Mouse (Mus musculus) embryonic facial prominence, embryonic 12.5 days (tissue): ENCODE data around the gene Btbd9. TPM values are rescaled to one million over a fixed set of nuclear protein-coding genes. Genes with fewer than 3 reads are reported as not detected.
"Not testable (repeated sequence)": the region's sequence is repeated elsewhere in the genome, so short reads cannot be mapped to it uniquely, and the experiment has no call there.

ENCODE experiments used
- ATAC-seq: fragments of 200-750 bp; cut with Nextera tagmentation; 2 replicates; pipeline ENCODE4 v1.8.0; 2017; ENCODE audit not compliant: insufficient number of reproducible peaks, insufficient read depth, low FRiP score, low TSS enrichment
- H3K27ac ChIP-seq: fragments of 300-500 bp; sonication (generic); 2 replicates; pipeline ENCODE4 v1.5.1; 2016; ENCODE audit warnings: mild to moderate bottlenecking
- H3K27me3 ChIP-seq: fragments of 300-500 bp; sonication (generic); 2 replicates; pipeline ENCODE4 v1.6.1; 2016; ENCODE audit warnings: mild to moderate bottlenecking, moderate library complexity
- H3K36me3 ChIP-seq: fragments of 300-500 bp; sonication (generic); 2 replicates; pipeline ENCODE4 v1.6.1; 2016; ENCODE audit warnings: mild to moderate bottlenecking
- H3K4me1 ChIP-seq: fragments of 300-500 bp; sonication (generic); 2 replicates; pipeline ENCODE4 v1.6.1; 2016
- H3K4me2 ChIP-seq: fragments of 300-500 bp; sonication (generic); replicated peaks from 2 replicates; pipeline ENCODE4 v1.6.1; 2016; ENCODE audit warnings: mild to moderate bottlenecking, moderate library complexity
- H3K4me3 ChIP-seq: fragments of 300-500 bp; sonication (generic); 2 replicates; pipeline ENCODE4 v1.5.1; 2016; ENCODE audit warnings: mild to moderate bottlenecking
- H3K9ac ChIP-seq: fragments of 300-500 bp; sonication (generic); 2 replicates; pipeline ENCODE4 v1.6.1; 2016; ENCODE audit warnings: mild to moderate bottlenecking, moderate library complexity
- H3K9me3 ChIP-seq: fragments of 300-500 bp; sonication (generic); 2 replicates; pipeline ENCODE4 v1.6.1; 2016; ENCODE audit warnings: mild to moderate bottlenecking, moderate library complexity
- WGBS: fragments of 180-500 bp; shearing (Covaris S2); methylation state at CpG from one replicate; pipeline ENCODE4 v1.1.7; 2016; 5-methylcytosine and 5-hydroxymethylcytosine counted together
- polyA plus RNA-seq: library from polyadenylated mRNA; unstranded; fragments of >200 nt; fragmentation: Nextera tagmentation; extraction: Ambion mirVana; gene quantifications from 2 replicates; pipeline ENCODE4 v1.2.1, GENCODE M21; 2016

The Btbd9 gene
- 71.6 and 78.9 TPM in 2 replicates for polyA plus RNA-seq

GRCm38 (mm10) chr17:30575941-30576773 lies at the start of gene Btbd9:
TSS of gene Btbd9 (minus strand) at chr17:30576488.
- Histone ChIP-seq H3K4me2 (peak within 1 kb of the TSS; percentile 70), H3K4me3 (peak within 1 kb of the TSS; percentile 83), H3K27me3 (no peaks in the 10 kb centered on the region), H3K36me3 (no peaks in the 10 kb centered on the region), H3K27ac (peak within 1 kb of the TSS; percentile 85), H3K9ac (peak within 1 kb of the TSS; percentile 72), H3K4me1 (peaks cover 13% of the 10 kb centered on the region; the same call in 1 of the 2 replicates), H3K9me3 (no peaks in the 10 kb centered on the region)
- 1% methylated on average over 91 of the region's 94 CpGs for whole genome bisulfite sequencing
- ATAC-seq: peak; percentile 87

GRCm38 (mm10) chr17:30624132-30624531 lies 47.8 kb upstream of the Btbd9 start, which contains the start of gene Dnah8:
TSS of gene Dnah8 (plus strand) at chr17:30624354.
- WGBS: no CpG with 5 or more reads among the region's 20 CpGs
- ATAC-seq, H3K4me2 ChIP-seq, H3K27me3 ChIP-seq, H3K9me3 ChIP-seq, H3K9ac ChIP-seq, H3K27ac ChIP-seq, H3K4me1 ChIP-seq, H3K4me3 ChIP-seq, H3K36me3 ChIP-seq: not testable (repeated sequence)

GRCm38 (mm10) chr17:30623200-30623599 lies 46.9 kb upstream of the Btbd9 start:
- no peaks in the 10 kb centered on the region for H3K27me3 ChIP-seq
- 80% methylated on average over 3 of the region's 3 CpGs for WGBS
- H3K4me3 ChIP-seq: no peak overlapping the region
- no peak overlapping the region for H3K27ac ChIP-seq
- H3K4me2 ChIP-seq: no peak overlapping the region
- no peaks in the 10 kb centered on the region for H3K36me3 ChIP-seq
- no peak overlapping the region for H3K9ac ChIP-seq
- ATAC-seq: no peak
- no peaks in the 10 kb centered on the region for H3K9me3 ChIP-seq
- no peaks in the 10 kb centered on the region for H3K4me1 ChIP-seq

- H3K27ac ChIP-seq: no peak overlapping the region
- H3K9ac ChIP-seq: no peak overlapping the region
- H3K4me1 ChIP-seq: no peaks in the 10 kb centered on the region
- no peaks in the 10 kb centered on the region for H3K9me3 ChIP-seq
- no peak for ATAC-seq
- H3K27me3 ChIP-seq: no peaks in the 10 kb centered on the region
- H3K4me2 ChIP-seq: no peak overlapping the region
- no peaks in the 10 kb centered on the region for H3K36me3 ChIP-seq
- 65% methylated on average over 4 of the region's 4 CpGs for WGBS
- H3K4me3 ChIP-seq: no peak overlapping the region
Observed at GRCm38 (mm10) chr17:30621450-30621849, 45.2 kb upstream of the Btbd9 start.

GRCm38 (mm10) chr17:30620548-30620947 lies 44.3 kb upstream of the Btbd9 start:
- Histone ChIP-seq H3K27me3 (no peaks in the 10 kb centered on the region), H3K9ac (no peak overlapping the region), H3K4me1 (no peaks in the 10 kb centered on the region), H3K36me3 (no peaks in the 10 kb centered on the region), H3K4me2 (no peak overlapping the region), H3K27ac (no peak overlapping the region), H3K4me3 (no peak overlapping the region), H3K9me3 (no peaks in the 10 kb centered on the region)
- ATAC-seq: no peak
- 65% methylated on average over 2 of the region's 2 CpGs for WGBS

GRCm38 (mm10) chr17:30619153-30619552 lies 42.9 kb upstream of the Btbd9 start:
- Histone ChIP-seq H3K4me1 (no peaks in the 10 kb centered on the region), H3K9me3 (no peaks in the 10 kb centered on the region), H3K27me3 (no peaks in the 10 kb centered on the region), H3K4me3 (no peak overlapping the region), H3K36me3 (no peaks in the 10 kb centered on the region), H3K27ac (no peak overlapping the region), H3K9ac (no peak overlapping the region), H3K4me2 (no peak overlapping the region)
- no peak for ATAC-seq
- WGBS: 59% methylated on average over 2 of the region's 2 CpGs

GRCm38 (mm10) chr17:30618136-30618891 lies 42.0 kb upstream of the Btbd9 start:
- WGBS: 88% methylated on average over 3 of the region's 3 CpGs
- no peaks in the 10 kb centered on the region for H3K9me3 ChIP-seq
- no peak overlapping the region for H3K4me2 ChIP-seq
- H3K9ac ChIP-seq: no peak overlapping the region
- H3K27ac ChIP-seq: no peak overlapping the region
- H3K4me1 ChIP-seq: no peaks in the 10 kb centered on the region
- no peak for ATAC-seq
- no peaks in the 10 kb centered on the region for H3K27me3 ChIP-seq
- no peak overlapping the region for H3K4me3 ChIP-seq
- H3K36me3 ChIP-seq: no peaks in the 10 kb centered on the region

GRCm38 (mm10) chr17:30616203-30616602 lies 39.9 kb upstream of the Btbd9 start:
- ATAC-seq: no peak
- no peaks in the 10 kb centered on the region for H3K9me3 ChIP-seq
- H3K9ac ChIP-seq: no peak overlapping the region
- no peak overlapping the region for H3K4me3 ChIP-seq
- H3K27ac ChIP-seq: no peak overlapping the region
- 87% methylated on average over 5 of the region's 5 CpGs for WGBS
- H3K36me3 ChIP-seq: no peaks in the 10 kb centered on the region
- no peak overlapping the region for H3K4me2 ChIP-seq
- no peaks in the 10 kb centered on the region for H3K27me3 ChIP-seq
- H3K4me1 ChIP-seq: peaks cover 4% of the 10 kb centered on the region

- Histone ChIP-seq H3K27me3 (no peaks in the 10 kb centered on the region), H3K9ac (no peak overlapping the region), H3K36me3 (no peaks in the 10 kb centered on the region), H3K4me3 (no peak overlapping the region), H3K9me3 (no peaks in the 10 kb centered on the region), H3K27ac (no peak overlapping the region), H3K4me2 (no peak overlapping the region), H3K4me1 (peaks cover 14% of the 10 kb centered on the region)
- no peak for ATAC-seq
Observed at GRCm38 (mm10) chr17:30613350-30613749, 37.1 kb upstream of the Btbd9 start.

- Histone ChIP-seq H3K36me3 (no peaks in the 10 kb centered on the region), H3K4me1 (peaks cover 25% of the 10 kb centered on the region), H3K4me2 (peak overlapping the region; percentile 58), H3K9me3 (no peaks in the 10 kb centered on the region), H3K27me3 (no peaks in the 10 kb centered on the region), H3K27ac (peak overlapping the region; percentile 86), H3K9ac (peak overlapping the region; percentile 75), H3K4me3 (peak overlapping the region; percentile 73)
- ATAC-seq: peak; percentile 100
- WGBS: under 1% methylated on average over 34 of the region's 34 CpGs
Observed at GRCm38 (mm10) chr17:30612075-30612859, 36.0 kb upstream of the Btbd9 start.

GRCm38 (mm10) chr17:30611221-30612074 lies 35.2 kb upstream of the Btbd9 start:
- no peak for ATAC-seq
- 24% methylated on average over 18 of the region's 18 CpGs for WGBS

More at GRCm38 (mm10) chr17:30611221-30612074, 35.2 kb upstream of the Btbd9 start:
- peak overlapping the region; percentile 73 for H3K4me3 ChIP-seq
- peak overlapping the region; percentile 58 for H3K4me2 ChIP-seq
- H3K9ac ChIP-seq: peak overlapping the region; percentile 75
- H3K4me1 ChIP-seq: peaks cover 26% of the 10 kb centered on the region
- no peaks in the 10 kb centered on the region for H3K27me3 ChIP-seq
- H3K27ac ChIP-seq: peak overlapping the region; percentile 86
- no peaks in the 10 kb centered on the region for H3K36me3 ChIP-seq
- H3K9me3 ChIP-seq: no peaks in the 10 kb centered on the region
